Mouse (Mus musculus): ENCODE data around the gene Gm853.

Gm853 gene

DNA sequence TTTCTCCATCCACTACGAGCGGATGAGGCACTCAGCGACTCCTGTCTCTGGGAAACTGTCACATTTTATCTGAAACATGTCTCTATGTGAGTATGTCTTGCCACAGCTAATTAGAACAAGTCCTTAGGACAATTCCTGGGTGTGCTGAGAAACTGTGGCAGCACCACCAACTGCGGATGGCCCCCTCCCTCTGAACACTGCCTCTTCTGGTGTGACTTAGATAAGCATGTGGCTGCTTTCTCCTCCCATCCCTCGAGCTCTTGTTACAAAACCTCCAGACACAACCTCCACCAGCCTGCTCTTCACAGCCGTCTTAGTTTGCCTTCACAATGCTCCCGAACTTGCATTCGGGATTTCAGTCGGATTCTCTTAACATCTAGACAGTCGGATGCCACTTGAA is 8.3 kb downstream of the Gm853 start:
- DNase-seq (ENCODE audit: low read depth, low spot score): no peak

DNA sequence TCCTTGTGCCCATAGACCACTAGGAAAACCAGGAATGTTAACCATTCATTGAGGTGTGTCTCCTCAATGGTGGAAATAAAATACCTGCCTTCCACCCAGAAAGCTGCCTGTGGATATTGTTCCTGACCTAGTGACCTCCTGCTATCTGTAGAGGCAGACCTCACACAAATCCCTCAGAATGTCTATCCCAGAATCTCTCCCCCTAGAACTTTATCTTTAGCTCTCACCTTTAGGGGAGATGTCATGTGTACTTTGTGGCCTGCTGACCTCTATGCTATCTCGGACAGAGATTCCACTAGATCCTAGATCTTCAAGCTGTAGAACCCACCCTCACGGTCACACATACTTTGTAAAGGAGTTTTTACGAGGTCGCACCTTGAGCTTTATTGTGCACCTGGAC is 9.0 kb downstream of the Gm853 start:
- no peak for DNase-seq (ENCODE audit: low read depth, low spot score)

DNA sequence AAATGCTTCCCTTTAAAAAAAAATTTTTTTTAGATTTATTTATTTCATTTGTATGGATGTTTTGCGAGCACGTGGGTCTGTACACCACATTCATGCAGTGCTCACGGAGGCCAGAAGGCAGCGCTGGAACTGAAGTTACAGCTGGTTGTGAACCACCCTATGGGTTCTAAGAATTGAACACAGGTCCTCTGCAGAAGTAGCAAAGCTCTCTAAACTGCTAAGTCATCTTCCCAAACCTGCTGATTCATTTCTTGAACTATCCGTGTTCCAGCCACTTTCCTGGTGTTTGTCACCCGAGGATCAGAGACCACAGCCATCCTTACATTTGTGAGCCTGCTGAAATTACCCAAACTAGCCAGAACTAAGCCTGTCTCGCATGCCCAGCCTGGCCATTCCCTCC is 9.8 kb downstream of the Gm853 start:
- DNase-seq (ENCODE audit: low read depth, low spot score): no peak

DNA sequence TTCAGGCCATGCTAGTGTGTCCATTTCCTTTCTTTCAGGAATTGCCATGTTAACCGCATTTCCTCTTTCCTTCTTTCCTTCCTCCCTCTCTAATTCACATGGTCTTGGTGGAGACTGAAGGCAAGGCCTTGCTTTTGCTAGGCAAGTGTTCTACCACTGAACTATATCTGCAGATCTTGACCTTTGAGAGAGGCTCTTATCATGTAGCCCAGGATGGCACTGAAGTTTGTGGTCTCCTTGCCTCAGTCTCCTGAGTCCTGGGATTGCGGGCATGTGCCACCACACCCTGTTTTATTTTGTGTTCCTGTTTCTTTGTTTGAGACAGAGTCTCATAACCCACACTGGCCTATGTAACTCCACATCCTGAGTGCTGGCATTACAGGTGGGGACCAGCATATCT is 10.3 kb downstream of the Gm853 start:
- no peak for DNase-seq (ENCODE audit: low read depth, low spot score)

DNA sequence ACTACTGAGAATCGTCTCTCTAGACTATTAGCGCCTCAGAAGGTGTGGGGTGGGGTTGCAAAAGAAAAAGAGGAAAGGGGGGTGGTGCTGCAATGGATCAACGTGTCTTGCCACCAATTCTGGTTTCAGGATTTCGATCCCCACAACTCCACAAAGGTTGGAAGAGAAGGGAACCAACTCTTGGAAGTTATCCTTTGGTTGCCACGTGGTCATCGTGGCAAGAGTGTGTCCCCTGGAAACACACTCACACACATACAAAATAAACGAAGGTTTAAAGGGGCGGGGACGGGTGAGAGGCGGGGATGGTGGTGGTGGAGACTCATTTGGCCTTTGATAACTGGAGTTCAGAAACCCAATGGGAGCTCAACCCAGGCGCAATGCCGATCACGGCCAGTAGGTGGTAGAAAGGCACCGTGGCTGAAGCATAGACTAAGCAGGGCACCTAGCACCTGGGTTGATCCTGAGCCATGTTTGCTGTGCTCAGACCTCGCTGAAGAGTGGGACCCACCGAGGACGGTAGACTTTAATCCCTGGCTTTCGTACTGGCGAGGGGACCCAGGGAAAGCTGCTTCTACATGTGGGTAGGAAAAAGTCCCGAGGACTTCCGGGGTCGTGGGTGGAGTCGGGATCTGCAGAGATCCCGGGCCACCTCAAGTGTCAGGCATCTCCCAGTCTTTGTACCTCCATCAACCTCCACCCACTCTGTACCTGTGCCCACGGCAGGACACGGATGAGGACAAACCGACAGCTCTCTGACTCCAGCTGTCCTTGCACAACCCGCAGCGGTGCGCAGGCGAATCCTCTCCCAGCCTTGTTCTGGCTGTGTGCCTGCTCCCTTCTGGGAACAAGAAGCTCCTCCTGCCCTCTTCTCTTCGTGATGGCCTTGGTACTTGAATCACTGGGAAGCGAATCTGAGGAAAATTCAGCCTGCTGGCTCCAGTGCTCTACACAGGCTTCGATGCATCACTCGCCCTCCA is 23.2 kb downstream of the Gm853 start:
- DNase-seq (ENCODE audit: low read depth, low spot score): peak; percentile 32

DNA sequence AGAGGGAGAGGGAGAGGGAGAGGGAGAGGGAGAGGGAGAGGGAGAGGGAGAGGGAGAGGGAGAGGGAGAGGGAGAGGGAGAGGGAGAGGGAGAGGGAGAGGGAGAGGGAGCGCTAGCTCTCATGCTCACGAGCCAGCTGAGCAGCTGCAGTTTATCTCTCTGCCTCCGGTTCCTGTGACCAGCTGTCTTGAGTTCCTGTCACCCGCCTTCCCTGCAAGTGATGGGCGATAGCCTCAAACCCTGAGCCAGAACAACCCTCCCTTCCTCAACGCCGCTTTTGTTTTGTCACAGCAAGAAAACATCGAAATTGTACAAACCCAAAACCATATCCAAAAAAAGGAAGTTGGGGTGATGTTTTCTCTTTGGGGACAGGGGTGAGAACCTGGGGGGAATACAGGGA is 25.7 kb downstream of the Gm853 start:
- no peak for DNase-seq (ENCODE audit: low read depth, low spot score)

DNA sequence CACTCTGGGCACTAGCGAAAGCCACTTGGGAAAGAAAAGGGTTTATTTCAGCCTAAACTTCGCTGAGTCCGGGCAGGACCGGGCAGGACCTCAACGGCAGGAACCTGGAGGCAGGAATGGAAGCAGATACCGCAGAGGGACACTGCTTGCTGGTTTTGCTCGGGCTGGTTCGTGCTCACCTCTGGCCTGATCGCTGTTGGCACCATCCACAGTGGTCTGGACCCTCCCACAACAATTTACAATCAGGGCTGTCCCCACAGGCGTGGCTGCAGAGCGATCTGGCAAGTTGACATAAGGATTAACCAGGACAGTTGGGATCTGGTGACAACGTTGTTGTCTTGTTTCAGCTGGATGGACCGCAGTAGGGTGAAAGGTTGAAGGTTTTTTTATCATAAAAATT is 26.3 kb downstream of the Gm853 start:
- no peak for DNase-seq (ENCODE audit: low read depth, low spot score)

DNA sequence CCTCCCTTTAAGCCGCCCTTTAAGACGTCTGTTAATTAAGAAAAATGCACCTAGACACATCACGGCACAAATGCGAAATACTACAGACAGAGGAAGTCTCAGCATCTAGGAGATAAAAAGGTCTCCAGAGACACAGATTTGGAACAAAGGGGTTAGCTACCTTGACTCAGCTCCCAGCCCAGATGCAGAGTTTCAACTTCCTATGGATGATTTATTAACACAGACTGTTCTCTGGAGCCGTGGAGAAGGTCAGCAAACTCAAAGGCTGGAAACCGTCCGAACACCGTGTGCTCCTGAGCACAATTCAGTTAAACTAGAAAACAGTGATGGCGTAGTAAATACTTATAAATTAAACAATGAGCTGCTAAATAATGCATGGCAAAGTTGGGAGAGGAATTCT is 29.9 kb downstream of the Gm853 start:
- DNase-seq (ENCODE audit: low read depth, low spot score): no peak

DNA sequence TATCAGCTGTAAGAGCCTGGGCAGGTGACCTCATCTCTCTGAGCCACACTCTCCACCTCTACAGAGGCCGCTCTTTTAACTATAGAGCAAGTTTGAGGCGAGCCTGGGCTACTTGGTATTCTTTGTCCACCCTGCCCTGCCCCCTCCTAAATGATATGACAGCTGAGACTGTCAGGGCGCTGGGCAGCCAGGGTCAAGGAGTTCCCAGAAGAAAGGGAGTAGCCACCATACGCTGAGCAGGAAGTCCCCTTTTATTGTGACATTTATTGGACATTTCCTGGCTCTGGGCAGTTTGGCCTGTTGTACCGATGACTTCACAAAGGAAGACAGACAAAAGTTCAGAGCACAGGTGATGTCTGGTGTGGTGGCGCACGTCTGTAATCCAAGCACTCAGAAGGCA is 32.6 kb downstream of the Gm853 start:
- DNase-seq (ENCODE audit: low read depth, low spot score): no peak

DNA sequence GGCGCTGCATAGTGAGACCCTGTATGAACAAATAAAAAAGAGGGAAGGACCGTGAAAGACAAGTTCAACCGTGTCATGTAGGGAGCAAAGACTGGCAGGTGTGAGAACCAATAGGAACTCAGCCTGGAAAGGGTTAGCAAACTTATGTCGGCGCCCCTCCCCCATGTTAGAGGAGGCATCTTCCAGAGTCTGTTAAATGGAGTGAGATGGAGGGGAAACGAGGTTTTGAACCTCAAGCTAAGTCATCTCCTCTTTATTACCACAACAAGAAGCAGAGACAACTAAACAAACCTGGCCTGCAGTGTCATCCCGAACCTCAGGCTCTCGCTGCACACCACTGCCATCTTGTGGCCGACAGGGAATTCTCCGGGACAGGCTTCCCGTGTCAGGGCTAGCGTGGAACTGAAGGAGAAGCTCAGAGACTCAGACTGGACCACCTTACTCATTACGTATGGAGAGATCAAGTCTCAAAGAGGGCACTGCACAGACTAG is 33.3 kb downstream of the Gm853 start:
- DNase-seq (ENCODE audit: low read depth, low spot score): peak; percentile 69

DNA sequence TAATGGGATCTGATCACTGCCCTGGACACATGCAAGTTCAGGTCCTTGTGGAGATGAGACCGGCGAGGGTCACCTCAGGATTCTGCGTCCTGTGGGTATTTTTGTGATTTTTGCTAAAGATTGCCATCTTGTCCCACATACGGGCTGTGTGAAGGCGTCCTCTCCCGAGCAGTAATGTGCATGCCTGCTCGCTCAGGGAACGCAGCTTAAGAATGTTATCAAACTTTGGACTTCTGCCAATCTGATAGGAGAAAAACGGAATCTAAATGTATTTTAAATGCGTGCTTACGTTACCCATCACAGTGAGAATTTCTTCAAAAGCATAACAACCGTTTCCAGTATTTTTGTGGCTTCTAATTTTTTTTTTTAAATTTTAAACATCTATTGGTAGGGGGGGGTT is 35.3 kb downstream of the Gm853 start:
- DNase-seq (ENCODE audit: low read depth, low spot score): no peak

DNA sequence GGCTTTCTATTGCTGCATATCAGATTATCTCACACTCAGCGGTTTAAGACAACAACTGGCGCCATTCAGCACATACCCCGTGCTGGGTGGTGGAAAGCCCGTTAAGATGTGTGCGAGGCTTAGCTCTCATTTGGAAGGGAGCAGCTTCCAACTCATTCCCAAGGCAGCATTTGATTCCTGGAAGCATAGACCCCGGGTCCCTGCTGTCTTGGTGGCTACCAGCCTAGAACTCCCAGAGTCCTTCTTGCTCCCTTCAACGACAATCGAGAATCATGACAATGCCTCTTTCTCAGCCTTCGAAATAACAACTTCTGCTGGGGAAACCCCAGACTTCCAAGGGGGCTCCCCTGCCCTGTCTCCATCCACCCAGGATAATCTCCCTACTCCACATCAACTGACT is 35.8 kb downstream of the Gm853 start:
- no peak for DNase-seq (ENCODE audit: low read depth, low spot score)

DNA sequence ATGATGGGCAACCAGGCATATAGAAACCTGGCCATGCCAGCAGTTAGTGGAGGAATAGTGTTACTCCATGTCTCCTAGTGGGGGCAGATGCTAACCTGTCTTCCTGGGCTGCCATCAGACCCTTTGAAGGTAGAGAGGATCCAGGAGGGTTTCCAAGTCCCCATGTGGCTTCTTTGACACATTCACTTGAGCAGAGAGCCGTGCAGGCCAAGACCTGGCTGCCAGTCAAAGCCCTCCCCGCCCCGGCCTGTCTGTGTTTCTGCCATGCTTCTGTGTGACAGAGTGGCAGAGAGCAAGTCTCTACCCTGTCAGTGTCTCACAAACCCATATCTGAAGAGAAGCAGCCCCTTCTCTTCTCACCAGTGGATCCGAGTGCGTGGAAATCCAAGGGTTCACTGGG is 38.3 kb downstream of the Gm853 start:
- DNase-seq (ENCODE audit: low read depth, low spot score): no peak

DNA sequence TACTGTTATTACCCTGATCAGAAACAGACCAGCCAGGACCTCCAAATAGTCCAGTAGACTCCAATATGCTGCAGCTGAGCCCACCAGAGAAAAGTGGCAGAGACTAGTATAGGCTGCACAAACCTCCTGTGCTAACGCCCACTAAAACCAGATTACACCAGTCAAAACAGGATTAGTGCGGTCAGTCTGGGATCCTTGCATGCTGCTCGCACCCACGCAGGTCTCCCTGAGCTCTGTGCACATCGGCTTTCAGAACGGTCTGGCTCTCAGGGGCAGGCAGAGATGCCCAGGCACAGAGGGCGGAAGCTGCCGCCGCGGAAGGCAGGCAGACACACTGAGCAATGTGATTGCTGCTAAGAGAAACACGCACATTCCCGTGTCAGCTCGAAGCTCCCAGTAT is 39.2 kb downstream of the Gm853 start:
- no peak for DNase-seq (ENCODE audit: low read depth, low spot score)

DNA sequence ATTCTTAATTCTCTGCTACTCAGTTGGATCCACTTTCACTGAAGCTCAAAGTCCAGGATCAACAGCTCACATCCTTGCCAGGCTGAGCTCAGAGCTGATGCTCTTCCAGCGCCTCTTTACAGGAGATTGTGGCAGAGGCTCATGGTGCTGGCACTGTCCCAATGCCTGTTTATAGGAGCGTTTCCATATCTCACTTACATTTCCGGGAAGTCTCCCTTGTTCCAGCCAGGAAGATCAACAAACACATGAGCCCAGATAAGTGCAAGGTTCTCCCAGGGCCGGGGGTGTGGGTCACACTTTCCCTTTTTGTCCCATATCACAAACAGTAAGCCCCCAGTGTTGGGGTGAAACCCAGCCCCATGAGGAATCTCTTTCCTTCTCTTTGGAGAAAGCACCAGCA is 40.3 kb downstream of the Gm853 start:
- DNase-seq (ENCODE audit: low read depth, low spot score): no peak

DNA sequence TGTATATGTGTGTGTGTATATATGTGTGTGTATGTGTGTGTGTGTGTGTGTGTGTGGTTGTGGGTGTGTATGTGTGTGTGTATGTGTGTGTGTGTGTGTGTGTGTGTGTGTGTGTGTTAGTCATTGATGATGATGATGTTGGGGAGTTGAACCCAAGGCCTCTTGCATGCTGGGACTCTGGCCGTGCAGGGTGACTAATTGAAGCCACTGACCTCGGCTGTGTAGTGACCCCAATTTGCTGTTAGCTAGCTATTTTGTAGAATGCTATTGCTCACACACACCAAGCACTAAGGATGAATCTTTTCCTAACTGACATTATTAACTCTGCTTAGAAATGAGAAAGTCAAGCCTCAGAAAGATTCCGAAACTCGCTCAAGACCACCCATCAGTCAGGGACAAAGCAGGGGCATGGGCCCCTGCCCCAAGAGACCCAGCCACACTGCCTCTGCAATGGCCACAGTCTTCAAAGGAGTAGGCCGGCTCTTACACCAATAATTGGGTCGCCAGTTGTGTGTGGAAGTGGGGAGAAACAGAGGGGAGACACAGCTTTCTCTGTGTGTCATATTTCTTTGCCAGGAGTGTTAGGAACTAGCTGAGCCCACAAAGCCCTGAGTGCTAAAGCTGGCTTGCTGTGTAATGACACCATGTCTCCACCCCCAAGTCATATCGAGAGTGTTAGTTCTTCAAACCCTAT is 41.1 kb downstream of the Gm853 start:
- DNase-seq (ENCODE audit: low read depth, low spot score): no peak

DNA sequence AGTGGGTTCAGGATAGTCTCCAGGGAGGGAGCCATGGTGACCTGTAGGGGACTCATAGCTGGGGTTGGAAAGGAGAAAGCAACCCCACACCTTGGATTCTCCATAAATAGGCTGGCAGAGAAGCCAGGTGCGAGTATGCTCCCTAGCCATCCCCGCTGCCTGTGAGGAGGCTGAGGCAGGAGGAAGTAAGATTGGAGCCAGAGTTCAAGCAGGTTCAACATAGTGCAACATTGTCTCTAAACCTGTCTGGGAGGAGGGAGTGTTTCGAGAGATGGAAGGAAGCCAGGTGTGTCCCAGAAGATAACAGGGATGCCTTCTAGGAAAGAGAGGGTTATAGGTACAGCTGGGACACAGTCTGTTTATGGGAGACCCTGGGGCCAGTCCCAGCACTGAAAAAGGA is 42.3 kb downstream of the Gm853 start:
- DNase-seq (ENCODE audit: low read depth, low spot score): no peak

DNA sequence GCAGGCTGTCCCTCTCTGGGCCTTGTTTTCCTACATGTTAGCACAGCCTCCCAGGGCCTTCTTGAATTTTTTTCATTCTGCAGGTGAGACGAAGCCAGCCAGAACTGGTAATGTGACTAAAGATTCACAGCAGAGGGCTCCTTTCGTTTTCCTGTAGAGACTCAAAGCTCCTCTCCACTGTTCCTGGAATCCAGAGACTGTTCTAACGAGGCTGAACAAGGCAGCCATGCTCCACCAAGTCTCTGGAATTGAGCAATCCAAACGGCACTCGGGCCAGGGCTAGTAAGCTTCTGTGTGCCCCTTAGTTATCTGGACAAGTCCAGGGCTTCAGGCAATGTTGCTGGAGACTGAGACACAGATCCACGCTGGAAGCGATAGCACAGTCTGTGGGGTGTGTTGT is 44.7 kb downstream of the Gm853 start:
- DNase-seq (ENCODE audit: low read depth, low spot score): no peak

DNA sequence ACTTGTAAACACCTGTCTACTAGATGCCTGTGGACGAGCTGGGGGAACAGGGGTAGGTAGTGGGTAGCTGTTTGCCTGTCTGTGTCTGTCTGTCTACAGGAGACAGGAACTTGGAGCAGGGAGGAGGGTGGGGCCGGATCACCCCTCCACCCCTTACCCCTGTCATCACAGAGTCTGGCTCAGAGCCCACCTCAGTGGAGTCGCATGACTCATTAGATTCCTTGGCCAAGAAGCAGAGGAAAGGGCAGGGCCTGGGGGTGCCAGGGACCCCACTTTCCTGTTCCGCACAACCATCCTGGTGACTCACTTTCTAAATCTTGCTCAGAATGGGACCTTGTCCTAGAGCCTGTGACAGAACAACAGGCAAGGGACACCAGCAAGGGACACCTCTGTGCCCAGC is 45.1 kb downstream of the Gm853 start:
- no peak for DNase-seq (ENCODE audit: low read depth, low spot score)

DNA sequence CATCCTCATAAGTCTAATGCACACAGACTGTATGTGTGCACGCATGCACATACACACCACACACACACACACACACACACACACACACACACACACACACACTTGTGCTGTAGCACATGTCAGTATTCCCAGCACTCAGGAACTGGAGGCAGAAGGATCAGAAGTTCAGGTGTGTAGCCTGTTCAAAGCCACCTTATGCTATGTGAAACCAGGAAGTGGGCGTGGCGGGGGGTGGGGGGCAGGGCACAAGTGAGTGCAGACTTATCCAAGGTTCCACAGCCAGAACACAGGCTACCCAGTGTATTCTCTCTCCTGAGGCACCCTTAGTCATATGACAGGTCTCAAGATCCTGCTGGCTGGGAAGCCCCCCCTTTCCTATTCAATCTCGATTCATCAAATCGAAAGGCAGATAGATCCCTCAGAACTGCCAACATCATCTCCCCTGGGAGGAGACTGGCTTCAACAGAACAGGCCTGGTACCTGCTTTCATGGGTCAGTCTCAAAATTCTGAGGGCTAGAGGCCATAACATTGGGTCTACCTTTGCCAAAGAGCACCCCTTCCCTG is 46.0 kb downstream of the Gm853 start:
- DNase-seq (ENCODE audit: low read depth, low spot score): no peak

DNA sequence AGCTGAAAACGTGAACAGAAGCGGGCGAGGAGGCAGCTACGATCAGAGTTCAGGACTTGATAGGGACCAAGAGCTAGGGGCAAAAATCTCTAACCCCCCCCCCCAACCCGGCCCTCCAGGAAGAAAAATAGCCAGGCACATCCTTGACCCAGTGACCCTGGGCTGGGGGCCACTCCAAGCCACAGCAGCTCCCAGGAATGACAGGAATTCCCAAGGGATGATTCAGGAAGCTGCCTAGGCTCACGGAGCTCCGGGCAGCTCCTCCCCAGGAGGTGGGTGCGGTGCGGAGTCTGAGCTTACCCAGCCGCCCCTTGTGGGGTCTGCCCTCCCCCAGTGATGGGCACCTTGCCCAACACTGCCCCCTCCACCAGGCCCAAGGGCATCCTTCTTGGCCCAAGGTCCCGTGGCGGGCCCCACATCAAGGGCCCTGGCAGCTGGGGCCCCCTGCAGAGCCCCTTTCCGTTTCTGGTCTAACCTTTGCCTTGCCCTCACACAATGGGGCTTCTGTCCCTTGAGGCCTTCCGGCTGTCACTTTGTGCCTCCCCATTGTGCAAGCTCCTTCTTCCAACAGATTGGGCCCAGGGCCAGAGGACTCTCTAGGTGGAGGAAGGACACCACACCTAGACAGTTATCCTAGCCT is 47.0 kb downstream of the Gm853 start, which contains the start of gene Tinagl1:
Tinagl1 (minus strand) TSS at position 51 of the 640 bp plus-strand sequence.
- DNase-seq (ENCODE audit: low read depth, low spot score): no peak
